In genomic region chr1:126565151-126565725, GRCm38 (mm10) we compare ENCODE assay signal across 16 mouse cellular contexts.
"Had no signal": no experiment of that assay in that cellular context is flagged by ENCODE, and none has a peak within 500 bp of the region (broad histone marks: within the 10 kb centered on the region; RNA-seq: fewer than 3 reads in every experiment).

No protein-coding gene starts in this region.

- H3K27ac ChIP-seq: layer of hippocampus, adult 2 months; limb, embryonic 12.5 days; liver, embryonic 15.5 days; neural tube, embryonic 12.5 days; stomach, embryonic 15.5 days had no signal

- H3K9ac ChIP-seq: limb, embryonic 12.5 days; liver, embryonic 15.5 days; neural tube, embryonic 12.5 days; stomach, embryonic 15.5 days had no signal

- H3K4me1 ChIP-seq: liver, embryonic 15.5 days; stomach, embryonic 15.5 days had no signal

- H3K27me3 ChIP-seq: limb, embryonic 12.5 days; liver, embryonic 15.5 days; neural tube, embryonic 12.5 days; stomach, embryonic 15.5 days had no signal

- DNase-seq: kidney, adult 11 months; kidney, adult 9 months; kidney, postnatal 10 days; kidney, postnatal 4 days; liver; lung, adult 2 months; lung, postnatal 36 days; right cerebral cortex, postnatal 14 days; thymus, adult 18-20 months; thymus, postnatal 14 days had no signal

- H3K9me3 ChIP-seq: limb, embryonic 12.5 days; liver, embryonic 15.5 days; neural tube, embryonic 12.5 days; stomach, embryonic 15.5 days had no signal

- ATAC-seq: lung, postnatal 0 days had no signal

- H3K4me3 ChIP-seq: layer of hippocampus, adult 2 months; limb, embryonic 12.5 days; liver, embryonic 15.5 days; neural tube, embryonic 12.5 days; stomach, embryonic 15.5 days had no signal

- H3K36me3 ChIP-seq: limb, embryonic 12.5 days; liver, embryonic 15.5 days; neural tube, embryonic 12.5 days; stomach, embryonic 15.5 days had no signal

- H3K4me2 ChIP-seq: limb, embryonic 12.5 days; liver, embryonic 15.5 days; neural tube, embryonic 12.5 days; stomach, embryonic 15.5 days had no signal
